Mouse (Mus musculus) neural tube, embryonic 13.5 days (tissue): Measurements from ENCODE around the gene Myh11. TPM values are rescaled to one million over a fixed set of nuclear protein-coding genes. Genes with fewer than 3 reads are reported as not detected.
A peak's percentile ranks its signal among the peaks of the same experiment; 100 is the strongest.

Experiments used
- ATAC-seq: fragments of 200-750 bp; cut with Nextera tagmentation; 2 replicates; pipeline ENCODE4 v1.8.0; 2017; ENCODE audit warnings: low read depth, mild to moderate bottlenecking, moderate TSS enrichment, moderate library complexity
- H3K27ac ChIP-seq: fragments of 300-500 bp; sonication (generic); replicated peaks from 2 replicates; pipeline ENCODE4 v1.5.1; 2015; ENCODE audit warnings: moderate library complexity, mild to moderate bottlenecking, inconsistent platforms
- H3K27me3 ChIP-seq: fragments of 300-500 bp; sonication (generic); 2 replicates; pipeline ENCODE4 v1.6.1; 2015; ENCODE audit warnings: mild to moderate bottlenecking, inconsistent platforms
- H3K36me3 ChIP-seq: fragments of 300-500 bp; sonication (generic); 2 replicates; pipeline ENCODE4 v1.6.1; 2015; ENCODE audit warnings: mild to moderate bottlenecking, inconsistent platforms
- H3K4me1 ChIP-seq: fragments of 300-500 bp; sonication (generic); replicated peaks from 2 replicates; pipeline ENCODE4 v1.6.1; 2015; ENCODE audit warnings: inconsistent platforms
- H3K4me2 ChIP-seq: fragments of 300-500 bp; sonication (generic); 2 replicates; pipeline ENCODE4 v1.6.1; 2015; ENCODE audit warnings: inconsistent platforms, mild to moderate bottlenecking, moderate library complexity
- H3K4me3 ChIP-seq: fragments of 300-500 bp; sonication (generic); 2 replicates; pipeline ENCODE4 v1.5.1; 2015; ENCODE audit warnings: mild to moderate bottlenecking, inconsistent platforms
- H3K9ac ChIP-seq: fragments of 300-500 bp; sonication (generic); 2 replicates; pipeline ENCODE4 v1.6.1; 2015; ENCODE audit warnings: moderate library complexity, mild to moderate bottlenecking, inconsistent platforms
- H3K9me3 ChIP-seq: fragments of 300-500 bp; sonication (generic); 2 replicates; pipeline ENCODE4 v1.6.1; 2016; ENCODE audit warnings: inconsistent platforms
- WGBS: fragments of 180-500 bp; shearing (Covaris S2); methylation state at CpG from one replicate; pipeline ENCODE4 v1.1.7; 2015; 5-methylcytosine and 5-hydroxymethylcytosine counted together
- polyA plus RNA-seq: library from polyadenylated mRNA; unstranded; fragments of >200 nt; fragmentation: Nextera tagmentation; extraction: Ambion mirVana; gene quantifications from 2 replicates; pipeline ENCODE4 v1.2.1, GENCODE M21; 2015

Myh11 gene
- polyA plus RNA-seq, 1 experiment from 2014 or later, result 0.53 TPM

GRCm38 (mm10) chr16:14262410-14262809 is 28.8 kb downstream of the Myh11 start:
- Histone ChIP-seq H3K4me2 (no peak overlapping the region), H3K27me3 (no peaks in the 10 kb centered on the region), H3K4me1 (no peaks in the 10 kb centered on the region), H3K27ac (no peak overlapping the region), H3K36me3 (no peaks in the 10 kb centered on the region), H3K4me3 (no peak overlapping the region), H3K9ac (no peak overlapping the region), H3K9me3 (no peaks in the 10 kb centered on the region)
- no peak for ATAC-seq
- WGBS, result 88% methylated on average over 1 of the region's 1 CpGs

GRCm38 (mm10) chr16:14258856-14259255 is 32.3 kb downstream of the Myh11 start:
- ATAC-seq, result no peak
- Histone ChIP-seq H3K27me3 (no peaks in the 10 kb centered on the region), H3K4me2 (no peak overlapping the region), H3K36me3 (no peaks in the 10 kb centered on the region), H3K27ac (no peak overlapping the region), H3K4me1 (no peaks in the 10 kb centered on the region), H3K9ac (no peak overlapping the region), H3K9me3 (no peaks in the 10 kb centered on the region), H3K4me3 (no peak overlapping the region)
- WGBS, result 25% methylated on average over 2 of the region's 2 CpGs

GRCm38 (mm10) chr16:14253586-14253985 is 37.6 kb downstream of the Myh11 start:
- Histone ChIP-seq H3K36me3 (no peaks in the 10 kb centered on the region), H3K9me3 (no peaks in the 10 kb centered on the region), H3K4me1 (no peaks in the 10 kb centered on the region), H3K4me3 (no peak overlapping the region), H3K27me3 (no peaks in the 10 kb centered on the region), H3K9ac (no peak overlapping the region), H3K4me2 (no peak overlapping the region), H3K27ac (no peak overlapping the region)
- no peak for ATAC-seq
- 86% methylated on average over 3 of the region's 3 CpGs for WGBS

GRCm38 (mm10) chr16:14252877-14253276 is 38.3 kb downstream of the Myh11 start:
- ATAC-seq, result no peak
- H3K27ac ChIP-seq, result no peak overlapping the region
- H3K9me3 ChIP-seq, result no peaks in the 10 kb centered on the region
- no peak overlapping the region for H3K4me3 ChIP-seq
- H3K9ac ChIP-seq, result no peak overlapping the region
- H3K4me2 ChIP-seq, result no peak overlapping the region
- H3K36me3 ChIP-seq, result no peaks in the 10 kb centered on the region
- no peaks in the 10 kb centered on the region for H3K4me1 ChIP-seq
- 82% methylated on average over 4 of the region's 4 CpGs for WGBS
- H3K27me3 ChIP-seq, result no peaks in the 10 kb centered on the region

GRCm38 (mm10) chr16:14249913-14250312 is 41.3 kb downstream of the Myh11 start:
- WGBS, result 55% methylated on average over 1 of the region's 1 CpGs

GRCm38 (mm10) chr16:14242553-14242952 is 48.6 kb downstream of the Myh11 start:
- ATAC-seq, result no peak
- H3K27ac ChIP-seq, result no peak overlapping the region

More at GRCm38 (mm10) chr16:14249913-14250312, 41.3 kb downstream of the Myh11 start:
- Histone ChIP-seq H3K4me2 (no peak overlapping the region), H3K36me3 (no peaks in the 10 kb centered on the region), H3K4me1 (no peaks in the 10 kb centered on the region), H3K4me3 (no peak overlapping the region), H3K9me3 (no peaks in the 10 kb centered on the region), H3K27me3 (no peaks in the 10 kb centered on the region), H3K9ac (no peak overlapping the region), H3K27ac (no peak overlapping the region)
- no peak for ATAC-seq

GRCm38 (mm10) chr16:14242059-14242458 is 49.1 kb downstream of the Myh11 start:
- no peak overlapping the region for H3K27ac ChIP-seq
- 88% methylated on average over 3 of the region's 3 CpGs for WGBS
- H3K4me1 ChIP-seq, result no peaks in the 10 kb centered on the region
- no peak for ATAC-seq
- H3K9me3 ChIP-seq, result no peaks in the 10 kb centered on the region
- no peak overlapping the region for H3K9ac ChIP-seq
- no peaks in the 10 kb centered on the region for H3K36me3 ChIP-seq
- H3K4me3 ChIP-seq, result no peak overlapping the region
- no peak overlapping the region for H3K4me2 ChIP-seq
- H3K27me3 ChIP-seq, result no peaks in the 10 kb centered on the region

More at GRCm38 (mm10) chr16:14242553-14242952, 48.6 kb downstream of the Myh11 start:
- H3K27me3 ChIP-seq, result no peaks in the 10 kb centered on the region
- H3K36me3 ChIP-seq, result no peaks in the 10 kb centered on the region
- H3K4me2 ChIP-seq, result no peak overlapping the region
- H3K9me3 ChIP-seq, result no peaks in the 10 kb centered on the region
- WGBS, result 34% methylated on average over 2 of the region's 2 CpGs
- no peak overlapping the region for H3K9ac ChIP-seq
- H3K4me3 ChIP-seq, result no peak overlapping the region
- H3K4me1 ChIP-seq, result no peaks in the 10 kb centered on the region

- H3K4me3 ChIP-seq, result no peak overlapping the region
- no peaks in the 10 kb centered on the region for H3K4me1 ChIP-seq
- H3K27ac ChIP-seq, result no peak overlapping the region
- H3K27me3 ChIP-seq, result no peaks in the 10 kb centered on the region
- WGBS, result 27% methylated on average over 6 of the region's 6 CpGs
- H3K36me3 ChIP-seq, result no peaks in the 10 kb centered on the region
- H3K9ac ChIP-seq, result no peak overlapping the region
- ATAC-seq, result peak; percentile 80
- H3K4me2 ChIP-seq, result no peak overlapping the region
- H3K9me3 ChIP-seq, result no peaks in the 10 kb centered on the region
These were observed 54.0 kb downstream of the Myh11 start for GRCm38 (mm10) chr16:14237100-14237723.

GRCm38 (mm10) chr16:14215156-14215555 is 76.0 kb downstream of the Myh11 start:
- no peak overlapping the region for H3K4me3 ChIP-seq
- no peak overlapping the region for H3K4me2 ChIP-seq
- no peak overlapping the region for H3K27ac ChIP-seq
- 89% methylated on average over 3 of the region's 3 CpGs for WGBS
- H3K4me1 ChIP-seq, result no peaks in the 10 kb centered on the region
- H3K36me3 ChIP-seq, result no peaks in the 10 kb centered on the region
- no peak overlapping the region for H3K9ac ChIP-seq
- no peaks in the 10 kb centered on the region for H3K9me3 ChIP-seq
- ATAC-seq, result no peak
- no peaks in the 10 kb centered on the region for H3K27me3 ChIP-seq

GRCm38 (mm10) chr16:14198798-14199197 is 92.4 kb downstream of the Myh11 start:
- Histone ChIP-seq H3K4me3 (no peak overlapping the region), H3K27ac (no peak overlapping the region), H3K36me3 (no peaks in the 10 kb centered on the region), H3K9me3 (no peaks in the 10 kb centered on the region), H3K4me1 (no peaks in the 10 kb centered on the region), H3K27me3 (no peaks in the 10 kb centered on the region), H3K4me2 (no peak overlapping the region), H3K9ac (no peak overlapping the region)
- ATAC-seq, result no peak
- 78% methylated on average over 4 of the region's 4 CpGs for WGBS

GRCm38 (mm10) chr16:14195427-14195826 is 95.7 kb downstream of the Myh11 start:
- Histone ChIP-seq H3K27me3 (no peaks in the 10 kb centered on the region), H3K9ac (no peak overlapping the region), H3K36me3 (peaks cover 25% of the 10 kb centered on the region), H3K9me3 (no peaks in the 10 kb centered on the region), H3K4me2 (no peak overlapping the region), H3K4me1 (no peaks in the 10 kb centered on the region), H3K27ac (no peak overlapping the region), H3K4me3 (no peak overlapping the region)
- ATAC-seq, result no peak
- WGBS, result 21% methylated on average over 1 of the region's 1 CpGs

GRCm38 (mm10) chr16:14194164-14194950 is 96.8 kb downstream of the Myh11 start:
- ATAC-seq, result no peak
- no peak overlapping the region for H3K9ac ChIP-seq
- H3K4me1 ChIP-seq, result no peaks in the 10 kb centered on the region
- peaks cover 35% of the 10 kb centered on the region for H3K36me3 ChIP-seq
- no peak overlapping the region for H3K4me2 ChIP-seq
- no peaks in the 10 kb centered on the region for H3K9me3 ChIP-seq
- H3K4me3 ChIP-seq, result no peak overlapping the region
- WGBS, result 73% methylated on average over 9 of the region's 9 CpGs
- H3K27ac ChIP-seq, result no peak overlapping the region
- no peaks in the 10 kb centered on the region for H3K27me3 ChIP-seq
